Mouse (Mus musculus) spleen, postnatal 14 days (tissue): ENCODE results near the gene Fgf7.

ENCODE experiments used
- DNase-seq, 2 experiments: peaks; one replicate each; pipeline ENCODE4 v3.0.0; 2021 to 2022; ENCODE audit warnings: low spot score in 2 of 2

Gene Fgf7

GRCm38 (mm10) chr2:126034379-126035005, at the start of gene Fgf7:
TSS of gene Fgf7 (plus strand) at chr2:126034658.
- no peak for DNase-seq

DNA sequence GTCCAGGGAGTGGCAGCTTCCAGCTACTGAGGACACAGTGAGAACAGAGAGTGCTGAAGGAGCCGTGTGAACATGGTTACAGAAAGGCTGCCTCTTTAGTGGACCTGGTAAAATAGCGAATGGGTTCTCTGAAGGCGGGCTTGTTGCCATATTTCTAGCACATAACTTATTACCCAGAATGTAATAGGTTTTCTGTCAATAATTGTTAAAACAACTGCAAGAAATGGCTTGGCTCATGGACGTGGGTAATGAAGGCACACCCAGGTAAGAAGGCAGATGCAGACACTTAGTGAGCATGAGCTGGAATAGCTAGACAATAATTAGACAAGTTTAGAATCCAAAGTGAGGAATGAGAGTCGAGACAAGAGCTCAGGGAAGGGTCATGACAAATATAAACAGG, 32.2 kb upstream of the Fgf7 start:
- DNase-seq: no peak

DNA sequence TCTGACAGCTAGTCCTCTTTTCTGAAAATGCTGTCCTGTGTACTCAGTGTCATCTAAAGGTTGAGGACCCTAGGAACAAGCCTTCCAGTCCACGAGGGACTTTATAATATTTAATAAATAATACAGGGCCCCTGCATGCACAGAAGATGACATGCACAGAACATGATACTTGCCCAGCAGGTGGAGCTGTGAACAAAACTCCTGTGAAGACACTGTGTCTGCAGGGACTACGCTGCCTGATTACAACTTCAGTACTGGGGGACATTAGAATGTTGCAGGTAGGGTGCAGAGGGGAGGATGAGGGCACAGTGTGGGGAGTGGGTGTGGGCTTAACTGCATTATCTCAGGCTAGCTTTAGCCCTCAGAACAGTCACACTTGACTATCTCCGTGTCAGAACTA, 28.4 kb upstream of the Fgf7 start:
- peak in 1 of 2 experiments; percentile 19 for DNase-seq

- no peak for DNase-seq
These were observed 27.7 kb upstream of the Fgf7 start for GRCm38 (mm10) chr2:126006742-126007141.

DNA sequence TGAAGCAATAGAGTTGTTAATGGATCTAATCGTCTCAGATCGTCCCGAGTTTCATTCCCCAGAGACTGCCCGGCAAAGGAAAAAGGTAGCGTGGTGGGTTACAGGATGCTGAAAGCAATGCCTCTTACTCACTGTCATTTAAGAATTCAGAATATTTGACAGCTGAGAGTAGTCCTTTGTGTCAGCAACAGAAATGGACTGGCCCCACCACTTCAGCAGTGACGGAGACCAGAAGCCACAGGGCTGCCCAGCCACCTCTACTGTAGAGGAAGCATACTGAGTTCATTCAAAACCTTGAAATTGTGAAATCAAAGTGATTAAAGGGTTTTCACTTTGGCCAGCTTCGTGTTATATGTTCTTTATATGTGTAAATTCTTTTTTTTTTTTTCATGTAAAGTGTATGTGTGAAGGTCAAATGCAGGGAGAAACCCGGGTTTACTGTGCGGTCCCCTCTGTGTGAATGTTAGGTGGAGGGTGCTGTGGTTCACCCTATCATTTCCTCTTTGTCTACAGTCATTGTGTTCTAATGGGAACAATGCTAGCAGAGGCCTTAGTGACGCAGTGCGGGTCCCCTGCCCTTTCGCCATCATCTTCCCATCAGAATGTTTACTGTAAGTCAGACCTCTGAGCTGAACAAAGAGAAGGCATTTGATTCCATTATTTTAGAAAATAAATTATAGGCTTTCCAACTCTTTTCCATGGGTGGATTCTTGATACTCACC, 19.3 kb upstream of the Fgf7 start:
- no peak for DNase-seq

DNA sequence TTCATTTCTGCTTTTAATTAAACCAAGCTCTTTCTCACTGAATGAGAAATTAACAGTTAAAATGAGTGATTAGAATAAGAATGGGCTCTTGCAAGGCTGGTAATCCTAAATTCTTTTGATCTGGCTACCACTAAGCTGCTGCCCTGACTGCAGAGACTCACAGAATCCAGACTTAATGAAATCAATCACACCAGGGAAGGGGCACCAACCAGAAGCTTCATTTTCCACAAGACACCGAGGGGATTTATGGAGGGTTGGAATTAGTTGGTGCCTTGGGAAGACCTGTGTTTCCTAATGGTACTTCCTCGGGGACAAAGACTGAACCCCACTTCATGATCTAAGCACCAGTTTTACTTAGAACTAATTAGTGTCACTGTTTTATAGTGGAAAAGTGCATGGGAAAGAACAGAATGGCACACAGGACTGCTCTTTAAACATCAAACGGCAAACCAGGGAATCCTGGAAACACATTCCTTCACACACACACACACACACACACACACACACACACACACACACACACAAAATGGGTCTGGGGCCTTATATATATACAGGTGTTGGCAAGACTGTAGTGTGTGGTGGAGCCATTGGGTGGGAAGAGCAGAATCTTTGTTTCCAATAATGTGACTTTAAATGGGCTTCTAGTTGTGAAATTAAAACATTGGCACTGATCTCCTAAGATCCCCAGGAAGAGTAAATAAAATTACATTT, 18.5 kb upstream of the Fgf7 start:
- no peak for DNase-seq

GRCm38 (mm10) chr2:126031186-126031900, 3.1 kb upstream of the Fgf7 start:
- DNase-seq: no peak

- no peak for DNase-seq
These were observed 1.1 kb upstream of the Fgf7 start for GRCm38 (mm10) chr2:126033114-126033972.

GRCm38 (mm10) chr2:126035013-126035770, 734 bp downstream of the Fgf7 start:
- DNase-seq: no peak

GRCm38 (mm10) chr2:126036121-126036520, 1.7 kb downstream of the Fgf7 start:
- DNase-seq: no peak

DNA sequence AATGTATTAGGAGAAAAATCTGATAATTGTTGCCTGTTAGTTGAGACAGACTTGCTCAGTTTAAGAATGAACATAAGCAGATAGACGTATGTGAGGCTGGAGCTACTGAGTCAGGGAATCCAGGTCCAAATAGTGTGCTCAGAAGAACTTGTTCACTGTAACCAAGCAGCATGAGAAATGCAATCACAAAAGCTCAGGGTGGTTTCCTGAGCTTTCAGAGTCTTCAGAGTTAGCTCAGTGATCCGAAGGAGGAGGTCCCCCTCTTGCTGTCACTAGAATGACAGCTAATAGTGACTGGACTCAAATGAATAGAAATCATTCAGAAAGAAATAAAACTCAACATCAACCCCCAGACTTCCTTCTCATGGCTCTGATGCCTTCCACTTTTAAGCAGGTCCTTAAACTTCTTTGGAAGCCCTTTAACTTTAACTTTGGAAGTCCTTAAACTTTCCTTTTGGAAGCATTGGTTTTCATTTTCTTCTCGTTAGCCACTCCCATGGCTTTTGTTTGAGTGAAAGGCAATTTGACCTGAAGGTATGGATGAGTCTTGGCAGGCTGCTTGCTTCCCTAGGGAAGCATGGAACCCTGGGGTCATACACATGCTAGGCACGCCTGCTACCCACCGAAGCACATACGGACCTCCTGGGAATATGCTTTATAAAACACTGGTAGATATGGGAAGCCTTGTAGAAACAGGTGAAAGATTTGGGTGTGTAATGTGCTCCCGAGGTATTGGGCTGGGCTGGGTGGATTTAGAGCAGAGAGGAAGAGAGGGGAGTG, 4.0 kb downstream of the Fgf7 start:
- DNase-seq: no peak

DNA sequence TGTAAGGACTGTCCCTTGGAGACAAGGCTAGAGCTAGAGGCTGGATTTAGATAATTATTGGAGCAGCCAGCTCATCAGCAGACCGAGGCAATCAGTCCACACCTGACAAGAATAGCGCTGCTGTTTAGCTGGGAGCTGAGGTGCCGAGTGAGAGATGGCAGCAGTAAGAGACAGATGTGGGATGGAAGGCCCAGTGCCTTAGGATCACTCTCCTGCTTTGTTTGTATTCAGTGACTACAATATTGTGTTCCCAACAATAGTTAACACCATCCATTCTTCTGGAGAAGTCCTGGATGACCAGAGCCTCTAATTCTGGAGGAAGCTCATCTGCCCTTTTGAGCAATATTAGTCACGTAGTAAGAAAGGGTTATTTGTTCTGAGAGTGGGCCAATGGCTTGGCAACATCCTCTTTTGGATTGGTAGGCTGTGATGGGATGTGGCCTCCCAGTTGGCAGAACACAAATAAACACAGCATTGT, 5.0 kb downstream of the Fgf7 start:
- DNase-seq: no peak

- no peak for DNase-seq
These were observed 6.2 kb downstream of the Fgf7 start for GRCm38 (mm10) chr2:126040651-126041050.

DNA sequence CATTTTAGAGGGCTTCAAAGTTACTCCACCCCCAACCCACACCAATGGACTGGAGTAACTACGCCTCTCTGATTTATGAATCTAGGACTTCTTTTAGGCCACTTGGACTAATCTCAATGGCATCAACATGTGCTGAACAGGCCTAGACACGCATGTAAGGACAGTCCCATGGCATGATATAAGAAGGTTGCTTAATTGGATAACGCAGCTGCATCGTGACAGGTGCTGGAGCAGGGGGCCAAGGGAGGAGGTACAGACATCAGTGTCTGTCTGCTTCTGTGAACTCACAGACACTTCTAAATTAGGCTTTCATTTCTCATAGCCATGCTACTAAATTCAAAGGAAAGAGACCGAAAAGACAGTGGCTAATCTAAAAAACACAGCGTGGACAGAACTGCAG, 6.8 kb downstream of the Fgf7 start:
- DNase-seq: no peak

DNA sequence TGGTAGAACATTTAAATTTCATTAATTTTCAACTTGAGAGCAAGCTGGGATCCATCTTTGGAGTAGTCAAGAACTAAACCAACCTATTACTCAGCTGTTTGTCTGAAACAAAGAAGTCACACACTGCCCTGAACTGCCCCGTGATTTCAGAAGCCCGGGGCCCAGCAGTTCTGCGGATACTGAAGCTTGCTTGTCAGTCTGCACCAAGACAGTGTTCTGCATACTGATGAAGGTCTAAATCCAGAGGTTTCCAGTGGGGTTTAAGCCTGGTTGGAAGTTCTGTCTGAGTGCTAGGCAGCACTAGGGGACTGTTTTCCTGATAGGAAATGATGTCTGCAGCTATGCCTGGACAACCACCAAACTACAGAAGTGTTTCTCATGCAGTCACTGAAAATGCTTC, 8.2 kb downstream of the Fgf7 start:
- no peak for DNase-seq

DNA sequence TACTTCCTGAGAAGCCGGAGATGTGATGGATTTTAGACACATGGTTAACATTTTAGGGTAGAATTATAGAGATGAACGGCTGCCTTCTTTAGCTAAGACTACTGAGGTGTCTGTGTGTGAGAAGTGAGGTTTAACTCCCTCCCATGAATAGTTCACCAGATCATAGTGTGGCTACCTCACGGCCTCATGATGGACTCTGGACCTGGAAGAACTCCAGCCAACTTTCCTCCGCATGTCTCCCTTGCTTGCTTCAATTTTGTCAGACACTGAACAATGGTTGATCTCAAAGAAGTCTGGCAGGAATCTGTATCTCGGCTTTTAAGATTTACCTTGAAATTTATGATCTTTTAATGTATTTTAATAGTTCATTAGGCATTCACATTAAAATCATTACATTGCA, 11.2 kb downstream of the Fgf7 start:
- no peak for DNase-seq

DNA sequence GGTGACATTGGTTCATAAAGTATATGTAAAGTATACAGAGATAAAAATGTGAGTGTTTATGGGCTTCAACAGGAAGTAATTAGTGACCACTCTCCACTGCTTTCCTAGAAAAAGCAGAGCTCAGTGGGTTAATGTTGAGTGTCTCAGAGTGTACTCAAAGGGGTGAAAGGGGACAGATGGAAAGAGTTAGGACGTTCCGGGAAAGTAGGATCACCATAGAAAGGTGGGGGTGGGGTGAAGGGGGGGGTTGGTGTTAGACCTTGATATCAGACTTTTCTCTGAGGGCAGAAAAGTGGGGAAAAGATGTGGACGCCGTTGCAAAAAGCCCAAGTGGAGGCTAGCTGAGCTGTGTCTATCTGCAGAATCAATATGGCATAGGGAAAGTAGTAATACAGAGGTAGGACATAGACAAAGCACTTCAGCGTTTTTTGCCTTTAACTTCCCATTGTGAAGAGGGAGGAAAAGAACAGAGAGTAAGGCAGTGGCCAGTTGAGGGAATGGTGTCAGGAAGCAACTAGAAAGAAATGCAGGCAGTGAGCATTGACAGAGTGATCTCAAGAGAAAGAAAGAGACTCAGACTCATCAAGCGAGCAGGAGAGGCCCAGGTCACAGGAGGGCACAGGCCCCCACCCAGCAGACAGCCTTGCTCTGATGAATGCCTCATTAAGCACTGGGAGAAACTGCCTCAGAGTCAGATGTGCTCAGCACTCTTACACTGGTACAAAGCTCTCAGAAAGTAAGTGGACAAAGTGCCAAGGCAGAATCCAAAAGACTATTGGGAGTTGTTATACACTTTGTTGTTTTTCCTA, 18.5 kb downstream of the Fgf7 start:
- DNase-seq: no peak

DNA sequence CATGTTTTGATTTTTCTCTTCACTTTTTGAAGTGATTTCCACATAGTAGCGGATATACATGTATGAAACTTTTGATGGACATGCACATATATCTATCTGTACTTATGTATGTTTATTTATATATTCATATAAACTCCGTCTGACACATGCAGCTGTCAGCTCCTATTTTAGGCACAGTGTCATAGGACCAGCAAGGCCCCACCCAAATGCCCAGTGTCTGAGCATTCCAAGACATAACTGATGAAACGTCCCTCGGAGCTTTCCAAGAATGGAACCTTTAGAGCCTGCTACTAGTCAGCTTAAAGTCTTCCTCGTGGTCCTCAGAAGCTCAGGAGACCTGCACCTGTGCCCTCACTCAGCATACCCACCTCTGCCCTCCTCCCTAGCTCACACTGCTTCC, 19.2 kb downstream of the Fgf7 start:
- DNase-seq: no peak

DNA sequence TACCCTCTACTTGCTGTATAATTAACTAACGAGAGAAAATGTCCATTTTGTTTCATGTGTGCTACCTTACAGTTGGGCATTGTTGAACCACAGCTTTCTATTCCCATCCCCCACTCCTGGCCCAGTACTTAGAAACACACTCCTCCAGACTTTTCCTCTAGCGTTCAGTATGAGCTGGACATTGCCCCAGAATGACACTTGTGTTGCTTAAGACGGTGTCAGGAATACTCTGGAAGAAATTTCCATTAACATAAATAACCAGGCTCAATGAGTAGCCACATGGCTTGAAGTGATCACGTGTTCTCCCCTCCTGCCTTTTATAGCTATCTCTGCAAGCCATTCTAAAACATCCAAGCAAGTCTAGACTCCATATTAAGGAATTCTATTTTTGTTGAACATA, 26.1 kb downstream of the Fgf7 start:
- DNase-seq: no peak
